Mouse (Mus musculus) embryonic facial prominence, embryonic 15.5 days (tissue): Measurements from ENCODE around the gene Nedd9. TPM values are rescaled to one million over a fixed set of nuclear protein-coding genes. Genes with fewer than 3 reads are reported as not detected.

Experiments
- ATAC-seq: fragments of 200-750 bp; cut with Nextera tagmentation; 2 replicates; pipeline ENCODE4 v1.8.0; 2017; ENCODE audit warnings: low read depth, moderate TSS enrichment; ENCODE audit not compliant: insufficient number of reproducible peaks, low FRiP score, low TSS enrichment
- H3K27ac ChIP-seq: fragments of 300-500 bp; sonication (generic); replicated peaks from 2 replicates; pipeline ENCODE4 v1.5.1; 2015; ENCODE audit warnings: mild to moderate bottlenecking, inconsistent platforms
- H3K27me3 ChIP-seq: fragments of 300-500 bp; sonication (generic); 2 replicates; pipeline ENCODE4 v1.6.1; 2015; ENCODE audit warnings: inconsistent platforms
- H3K36me3 ChIP-seq: fragments of 300-500 bp; sonication (generic); 2 replicates; pipeline ENCODE4 v1.6.1; 2015; ENCODE audit warnings: mild to moderate bottlenecking, inconsistent platforms
- H3K4me1 ChIP-seq: fragments of 300-500 bp; sonication (generic); 2 replicates; pipeline ENCODE4 v1.6.1; 2015; ENCODE audit warnings: inconsistent platforms
- H3K4me2 ChIP-seq: fragments of 300-500 bp; sonication (generic); replicated peaks from 2 replicates; pipeline ENCODE4 v1.6.1; 2015; ENCODE audit warnings: mild to moderate bottlenecking, inconsistent platforms
- H3K4me3 ChIP-seq: fragments of 300-500 bp; sonication (generic); replicated peaks from 2 replicates; pipeline ENCODE4 v1.5.1; 2015; ENCODE audit warnings: mild to moderate bottlenecking, inconsistent platforms
- H3K9ac ChIP-seq: fragments of 300-500 bp; sonication (generic); 2 replicates; pipeline ENCODE4 v1.6.1; 2015; ENCODE audit warnings: inconsistent platforms
- H3K9me3 ChIP-seq: fragments of 300-500 bp; sonication (generic); replicated peaks from 2 replicates; pipeline ENCODE4 v1.6.1; 2016; ENCODE audit warnings: inconsistent platforms
- WGBS: fragments of 180-500 bp; shearing (Covaris S2); methylation state at CpG from one replicate; pipeline ENCODE4 v1.1.7; 2015; 5-methylcytosine and 5-hydroxymethylcytosine counted together
- polyA plus RNA-seq: library from polyadenylated mRNA; unstranded; fragments of >200 nt; fragmentation: Nextera tagmentation; extraction: Ambion mirVana; gene quantifications from 2 replicates; pipeline ENCODE4 v1.2.1, GENCODE M21; 2015

Nedd9 gene
- polyA plus RNA-seq, 1 experiment from 2014 or later, result 32.3 TPM

- Histone ChIP-seq H3K27me3 (no peaks in the 10 kb centered on the region), H3K27ac (no peak overlapping the region), H3K4me1 (peaks cover 17% of the 10 kb centered on the region), H3K9me3 (no peaks in the 10 kb centered on the region), H3K36me3 (no peaks in the 10 kb centered on the region), H3K4me2 (no peak overlapping the region), H3K9ac (no peak overlapping the region), H3K4me3 (no peak overlapping the region)
- 69% methylated on average over 4 of the region's 4 CpGs for WGBS
- ATAC-seq, result no peak
Measured at GRCm38 (mm10) chr13:41512243-41512642, 25.1 kb upstream of the Nedd9 start.

GRCm38 (mm10) chr13:41510631-41511419 is 23.7 kb upstream of the Nedd9 start:
- no peak for ATAC-seq
- peak overlapping the region; percentile 68; the same call in 1 of the 2 replicates for H3K27ac ChIP-seq

GRCm38 (mm10) chr13:41505594-41505993 is 18.4 kb upstream of the Nedd9 start:
- WGBS, result 82% methylated on average over 2 of the region's 2 CpGs
- H3K9ac ChIP-seq, result no peak overlapping the region

More at GRCm38 (mm10) chr13:41510631-41511419, 23.7 kb upstream of the Nedd9 start:
- Histone ChIP-seq H3K27me3 (no peaks in the 10 kb centered on the region), H3K9ac (no peak overlapping the region), H3K36me3 (no peaks in the 10 kb centered on the region), H3K4me1 (peaks cover 17% of the 10 kb centered on the region), H3K4me3 (no peak overlapping the region), H3K4me2 (no peak overlapping the region), H3K9me3 (no peaks in the 10 kb centered on the region)
- WGBS, result 25% methylated on average over 7 of the region's 7 CpGs

GRCm38 (mm10) chr13:41504997-41505396 is 17.8 kb upstream of the Nedd9 start:
- no peak overlapping the region for H3K9ac ChIP-seq
- no peaks in the 10 kb centered on the region for H3K27me3 ChIP-seq
- H3K36me3 ChIP-seq, result no peaks in the 10 kb centered on the region
- H3K4me2 ChIP-seq, result no peak overlapping the region
- no peaks in the 10 kb centered on the region for H3K4me1 ChIP-seq
- no peak overlapping the region for H3K27ac ChIP-seq
- ATAC-seq, result no peak
- no peaks in the 10 kb centered on the region for H3K9me3 ChIP-seq
- no peak overlapping the region for H3K4me3 ChIP-seq
- 91% methylated on average over 2 of the region's 2 CpGs for WGBS

More at GRCm38 (mm10) chr13:41505594-41505993, 18.4 kb upstream of the Nedd9 start:
- Histone ChIP-seq H3K4me3 (no peak overlapping the region), H3K36me3 (no peaks in the 10 kb centered on the region), H3K4me2 (no peak overlapping the region), H3K27ac (no peak overlapping the region), H3K27me3 (no peaks in the 10 kb centered on the region), H3K9me3 (no peaks in the 10 kb centered on the region), H3K4me1 (0 out of 2 replicates have a peak, but pooled peaks cover 1% of the 10 kb centered on the region)
- no peak for ATAC-seq

- ATAC-seq, result no peak
- no peak overlapping the region for H3K4me2 ChIP-seq
Measured at GRCm38 (mm10) chr13:41504448-41504847, 17.3 kb upstream of the Nedd9 start.

GRCm38 (mm10) chr13:41502917-41503301 is 15.7 kb upstream of the Nedd9 start:
- Histone ChIP-seq H3K27me3 (no peaks in the 10 kb centered on the region), H3K4me3 (no peak overlapping the region), H3K9me3 (no peaks in the 10 kb centered on the region), H3K4me1 (no peaks in the 10 kb centered on the region), H3K36me3 (no peaks in the 10 kb centered on the region), H3K27ac (no peak overlapping the region), H3K9ac (no peak overlapping the region), H3K4me2 (no peak overlapping the region)
- 76% methylated on average over 2 of the region's 2 CpGs for WGBS
- no peak for ATAC-seq

More at GRCm38 (mm10) chr13:41504448-41504847, 17.3 kb upstream of the Nedd9 start:
- no peak overlapping the region for H3K27ac ChIP-seq
- WGBS, result 80% methylated on average over 2 of the region's 2 CpGs
- H3K27me3 ChIP-seq, result no peaks in the 10 kb centered on the region
- no peaks in the 10 kb centered on the region for H3K36me3 ChIP-seq
- no peak overlapping the region for H3K4me3 ChIP-seq
- no peaks in the 10 kb centered on the region for H3K4me1 ChIP-seq
- no peak overlapping the region for H3K9ac ChIP-seq
- H3K9me3 ChIP-seq, result no peaks in the 10 kb centered on the region

- Histone ChIP-seq H3K36me3 (no peaks in the 10 kb centered on the region), H3K4me2 (no peak overlapping the region), H3K9ac (no peak overlapping the region), H3K27ac (no peak overlapping the region), H3K4me1 (no peaks in the 10 kb centered on the region), H3K4me3 (no peak overlapping the region), H3K9me3 (no peaks in the 10 kb centered on the region), H3K27me3 (no peaks in the 10 kb centered on the region)
- ATAC-seq, result no peak
- 69% methylated on average over 12 of the region's 12 CpGs for WGBS
Measured at GRCm38 (mm10) chr13:41502136-41502916, 15.2 kb upstream of the Nedd9 start.

- Histone ChIP-seq H3K4me3 (no peak overlapping the region), H3K36me3 (no peaks in the 10 kb centered on the region), H3K4me1 (no peaks in the 10 kb centered on the region), H3K9ac (no peak overlapping the region), H3K27ac (no peak overlapping the region), H3K4me2 (no peak overlapping the region), H3K27me3 (no peaks in the 10 kb centered on the region), H3K9me3 (no peaks in the 10 kb centered on the region)
- ATAC-seq, result no peak
- WGBS, result 77% methylated on average over 3 of the region's 3 CpGs
Measured at GRCm38 (mm10) chr13:41500793-41501192, 13.6 kb upstream of the Nedd9 start.

GRCm38 (mm10) chr13:41498611-41499121 is 11.5 kb upstream of the Nedd9 start:
- Histone ChIP-seq H3K36me3 (no peaks in the 10 kb centered on the region), H3K4me2 (no peak overlapping the region), H3K27me3 (no peaks in the 10 kb centered on the region), H3K27ac (no peak overlapping the region), H3K4me1 (no peaks in the 10 kb centered on the region), H3K9ac (no peak overlapping the region), H3K4me3 (no peak overlapping the region), H3K9me3 (no peaks in the 10 kb centered on the region)
- no peak for ATAC-seq
- WGBS, result 74% methylated on average over 2 of the region's 2 CpGs

GRCm38 (mm10) chr13:41494681-41495080 is 7.5 kb upstream of the Nedd9 start:
- no peak for ATAC-seq
- H3K27me3 ChIP-seq, result no peaks in the 10 kb centered on the region
- no peak overlapping the region for H3K27ac ChIP-seq
- H3K9ac ChIP-seq, result no peak overlapping the region
- H3K4me2 ChIP-seq, result no peak overlapping the region
- no peak overlapping the region for H3K4me3 ChIP-seq
- H3K36me3 ChIP-seq, result no peaks in the 10 kb centered on the region
- no peaks in the 10 kb centered on the region for H3K9me3 ChIP-seq
- WGBS, result 76% methylated on average over 2 of the region's 2 CpGs
- H3K4me1 ChIP-seq, result peaks cover 8% of the 10 kb centered on the region; the same call in 1 of the 2 replicates

GRCm38 (mm10) chr13:41491981-41492702 is 5.0 kb upstream of the Nedd9 start:
- Histone ChIP-seq H3K4me3 (no peak overlapping the region), H3K4me2 (no peak overlapping the region), H3K27me3 (no peaks in the 10 kb centered on the region), H3K27ac (no peak overlapping the region), H3K9me3 (no peaks in the 10 kb centered on the region), H3K36me3 (no peaks in the 10 kb centered on the region), H3K9ac (no peak overlapping the region), H3K4me1 (peaks cover 8% of the 10 kb centered on the region; the same call in 1 of the 2 replicates)
- no peak for ATAC-seq
- 75% methylated on average over 8 of the region's 8 CpGs for WGBS
